Mouse (Mus musculus): ENCODE measurements at regions not wholly inside any gene's neighbourhood (a gene's known extent, or its start where the extent isn't known, plus 50 kb on each side); places are given as distances from the start of the nearest gene placed in this dataset.

- peak overlapping the region; percentile 37; the same call in 1 of the 2 replicates for H3K9ac ChIP-seq (ENCODE audit: low read depth, low read length)
These were observed 99.9 kb downstream of the Gm11146 start for GRCm38 (mm10) chr16:77502026-77502425.

GRCm38 (mm10) chr16:77500981-77501380 is 100.9 kb downstream of the Gm11146 start:
- Histone ChIP-seq H3K27ac (ENCODE audit: low read depth, low read length) (peak overlapping the region; percentile 90), H3K4me1 (ENCODE audit: control insufficient read depth, insufficient read depth, low read length) (no peaks in the 10 kb centered on the region), H3K4me3 (ENCODE audit: low read length) (peak overlapping the region; percentile 30; the same call in 1 of the 2 replicates), H3K9ac (ENCODE audit: low read depth, low read length) (peak overlapping the region; percentile 42; the same call in 1 of the 2 replicates), H3K27me3 (ENCODE audit: control insufficient read depth, insufficient read depth, low read length) (no peaks in the 10 kb centered on the region), H3K9me3 (ENCODE audit: control insufficient read depth, low read length) (no peaks in the 10 kb centered on the region), H3K4me2 (replicated peaks; ENCODE audit: low read depth, low read length) (peak overlapping the region; percentile 42), H3K36me3 (ENCODE audit: control insufficient read depth, insufficient read depth, low read length) (no peaks in the 10 kb centered on the region)
- ATAC-seq (ENCODE audit: low FRiP score, low TSS enrichment), result no peak
- WGBS, result 33% methylated on average over 4 of the region's 4 CpGs

More at GRCm38 (mm10) chr16:77502026-77502425, 99.9 kb downstream of the Gm11146 start:
- no peaks in the 10 kb centered on the region for H3K36me3 ChIP-seq (ENCODE audit: control insufficient read depth, insufficient read depth, low read length)
- peak overlapping the region; percentile 24 for H3K4me3 ChIP-seq (ENCODE audit: low read length)
- peak overlapping the region; percentile 22 for H3K4me2 ChIP-seq (replicated peaks; ENCODE audit: low read depth, low read length)
- 74% methylated on average over 3 of the region's 3 CpGs for WGBS
- H3K9me3 ChIP-seq (ENCODE audit: control insufficient read depth, low read length), result peaks cover under 1% of the 10 kb centered on the region; the same call in 1 of the 2 replicates
- ATAC-seq (ENCODE audit: low FRiP score, low TSS enrichment), result no peak
- H3K27me3 ChIP-seq (ENCODE audit: control insufficient read depth, insufficient read depth, low read length), result no peaks in the 10 kb centered on the region
- no peaks in the 10 kb centered on the region for H3K4me1 ChIP-seq (ENCODE audit: control insufficient read depth, insufficient read depth, low read length)
- no peak overlapping the region for H3K27ac ChIP-seq (ENCODE audit: low read depth, low read length)

GRCm38 (mm10) chr16:77500413-77500812 is 101.5 kb downstream of the Gm11146 start:
- Histone ChIP-seq H3K4me3 (ENCODE audit: low read length) (peak overlapping the region; percentile 30; the same call in 1 of the 2 replicates), H3K4me1 (ENCODE audit: control insufficient read depth, insufficient read depth, low read length) (no peaks in the 10 kb centered on the region), H3K27me3 (ENCODE audit: control insufficient read depth, insufficient read depth, low read length) (no peaks in the 10 kb centered on the region), H3K27ac (ENCODE audit: low read depth, low read length) (peak overlapping the region; percentile 90), H3K36me3 (ENCODE audit: control insufficient read depth, insufficient read depth, low read length) (no peaks in the 10 kb centered on the region), H3K4me2 (replicated peaks; ENCODE audit: low read depth, low read length) (peak overlapping the region; percentile 42), H3K9ac (ENCODE audit: low read depth, low read length) (peak overlapping the region; percentile 42; the same call in 1 of the 2 replicates), H3K9me3 (ENCODE audit: control insufficient read depth, low read length) (no peaks in the 10 kb centered on the region)
- WGBS, result 44% methylated on average over 6 of the region's 6 CpGs
- ATAC-seq (ENCODE audit: low FRiP score, low TSS enrichment), result peak; percentile 79

- Histone ChIP-seq H3K9me3 (ENCODE audit: control insufficient read depth, low read length) (no peaks in the 10 kb centered on the region), H3K36me3 (ENCODE audit: control insufficient read depth, insufficient read depth, low read length) (no peaks in the 10 kb centered on the region), H3K4me3 (ENCODE audit: low read length) (no peak overlapping the region), H3K9ac (ENCODE audit: low read depth, low read length) (no peak overlapping the region), H3K4me1 (ENCODE audit: control insufficient read depth, insufficient read depth, low read length) (no peaks in the 10 kb centered on the region), H3K4me2 (replicated peaks; ENCODE audit: low read depth, low read length) (peak overlapping the region; percentile 27; the same call in 1 of the 2 replicates), H3K27ac (ENCODE audit: low read depth, low read length) (peak overlapping the region; percentile 82; the same call in 1 of the 2 replicates), H3K27me3 (ENCODE audit: control insufficient read depth, insufficient read depth, low read length) (no peaks in the 10 kb centered on the region)
- WGBS, result 41% methylated on average over 18 of the region's 18 CpGs
- ATAC-seq (ENCODE audit: low FRiP score, low TSS enrichment), result peak; percentile 97
These were observed 102.2 kb downstream of the Gm11146 start for GRCm38 (mm10) chr16:77499537-77500301.

GRCm38 (mm10) chr16:77495310-77495709 is 106.6 kb downstream of the Gm11146 start:
- Histone ChIP-seq H3K4me2 (replicated peaks; ENCODE audit: low read depth, low read length) (no peak overlapping the region), H3K4me1 (ENCODE audit: control insufficient read depth, insufficient read depth, low read length) (no peaks in the 10 kb centered on the region), H3K9ac (ENCODE audit: low read depth, low read length) (no peak overlapping the region), H3K27ac (ENCODE audit: low read depth, low read length) (no peak overlapping the region), H3K4me3 (ENCODE audit: low read length) (no peak overlapping the region), H3K9me3 (ENCODE audit: control insufficient read depth, low read length) (no peaks in the 10 kb centered on the region), H3K36me3 (ENCODE audit: control insufficient read depth, insufficient read depth, low read length) (no peaks in the 10 kb centered on the region), H3K27me3 (ENCODE audit: control insufficient read depth, insufficient read depth, low read length) (no peaks in the 10 kb centered on the region)
- WGBS, result 92% methylated on average over 7 of the region's 7 CpGs
- no peak for ATAC-seq (ENCODE audit: low FRiP score, low TSS enrichment)

- no peak for ATAC-seq (ENCODE audit: low FRiP score, low TSS enrichment)
These were observed 107.9 kb downstream of the Gm11146 start for GRCm38 (mm10) chr16:77494042-77494441.

GRCm38 (mm10) chr16:77488155-77488554 is 113.7 kb downstream of the Gm11146 start:
- no peak overlapping the region for H3K4me2 ChIP-seq (replicated peaks; ENCODE audit: low read depth, low read length)
- no peak overlapping the region for H3K9ac ChIP-seq (ENCODE audit: low read depth, low read length)
- H3K4me3 ChIP-seq (ENCODE audit: low read length), result no peak overlapping the region
- no peaks in the 10 kb centered on the region for H3K4me1 ChIP-seq (ENCODE audit: control insufficient read depth, insufficient read depth, low read length)
- H3K9me3 ChIP-seq (ENCODE audit: control insufficient read depth, low read length), result no peaks in the 10 kb centered on the region
- no peak for ATAC-seq (ENCODE audit: low FRiP score, low TSS enrichment)
- no peaks in the 10 kb centered on the region for H3K27me3 ChIP-seq (ENCODE audit: control insufficient read depth, insufficient read depth, low read length)
- no peaks in the 10 kb centered on the region for H3K36me3 ChIP-seq (ENCODE audit: control insufficient read depth, insufficient read depth, low read length)
- no peak overlapping the region for H3K27ac ChIP-seq (ENCODE audit: low read depth, low read length)
- 92% methylated on average over 1 of the region's 1 CpGs for WGBS

More at GRCm38 (mm10) chr16:77494042-77494441, 107.9 kb downstream of the Gm11146 start:
- no peaks in the 10 kb centered on the region for H3K9me3 ChIP-seq (ENCODE audit: control insufficient read depth, low read length)
- no peaks in the 10 kb centered on the region for H3K27me3 ChIP-seq (ENCODE audit: control insufficient read depth, insufficient read depth, low read length)
- no peak overlapping the region for H3K9ac ChIP-seq (ENCODE audit: low read depth, low read length)
- H3K27ac ChIP-seq (ENCODE audit: low read depth, low read length), result no peak overlapping the region
- no peaks in the 10 kb centered on the region for H3K36me3 ChIP-seq (ENCODE audit: control insufficient read depth, insufficient read depth, low read length)
- no peak overlapping the region for H3K4me3 ChIP-seq (ENCODE audit: low read length)
- WGBS, result 91% methylated on average over 7 of the region's 7 CpGs
- no peaks in the 10 kb centered on the region for H3K4me1 ChIP-seq (ENCODE audit: control insufficient read depth, insufficient read depth, low read length)
- H3K4me2 ChIP-seq (replicated peaks; ENCODE audit: low read depth, low read length), result no peak overlapping the region

GRCm38 (mm10) chr16:77479812-77480211 is 122.1 kb downstream of the Gm11146 start:
- Histone ChIP-seq H3K4me1 (ENCODE audit: control insufficient read depth, insufficient read depth, low read length) (no peaks in the 10 kb centered on the region), H3K27ac (ENCODE audit: low read depth, low read length) (no peak overlapping the region), H3K9me3 (ENCODE audit: control insufficient read depth, low read length) (no peaks in the 10 kb centered on the region), H3K36me3 (ENCODE audit: control insufficient read depth, insufficient read depth, low read length) (no peaks in the 10 kb centered on the region), H3K9ac (ENCODE audit: low read depth, low read length) (no peak overlapping the region), H3K27me3 (ENCODE audit: control insufficient read depth, insufficient read depth, low read length) (no peaks in the 10 kb centered on the region), H3K4me2 (replicated peaks; ENCODE audit: low read depth, low read length) (no peak overlapping the region), H3K4me3 (ENCODE audit: low read length) (no peak overlapping the region)
- WGBS, result 56% methylated on average over 7 of the region's 7 CpGs
- no peak for ATAC-seq (ENCODE audit: low FRiP score, low TSS enrichment)

GRCm38 (mm10) chr16:77471868-77472267 is 130.0 kb downstream of the Gm11146 start:
- H3K27ac ChIP-seq (ENCODE audit: low read depth, low read length), result no peak overlapping the region
- WGBS, result 91% methylated on average over 3 of the region's 3 CpGs

More at GRCm38 (mm10) chr16:77471868-77472267, 130.0 kb downstream of the Gm11146 start:
- Histone ChIP-seq H3K4me2 (replicated peaks; ENCODE audit: low read depth, low read length) (no peak overlapping the region), H3K9me3 (ENCODE audit: control insufficient read depth, low read length) (no peaks in the 10 kb centered on the region), H3K4me1 (ENCODE audit: control insufficient read depth, insufficient read depth, low read length) (no peaks in the 10 kb centered on the region), H3K27me3 (ENCODE audit: control insufficient read depth, insufficient read depth, low read length) (no peaks in the 10 kb centered on the region), H3K9ac (ENCODE audit: low read depth, low read length) (no peak overlapping the region), H3K4me3 (ENCODE audit: low read length) (no peak overlapping the region), H3K36me3 (ENCODE audit: control insufficient read depth, insufficient read depth, low read length) (no peaks in the 10 kb centered on the region)
- no peak for ATAC-seq (ENCODE audit: low FRiP score, low TSS enrichment)
